Mouse (Mus musculus) heart, embryonic 14.5 days (tissue): ENCODE data around the gene Synj2. TPM values are rescaled to one million over a fixed set of nuclear protein-coding genes. Genes with fewer than 3 reads are reported as not detected.

ENCODE experiments used
- ATAC-seq: fragments of 200-750 bp; cut with Nextera tagmentation; 2 replicates; pipeline ENCODE4 v1.8.0; 2017; ENCODE audit warnings: low read depth, moderate TSS enrichment; ENCODE audit not compliant: insufficient number of reproducible peaks, insufficient read depth, low FRiP score
- H3K27ac ChIP-seq, 2 experiments: fragments of 200-500 bp in 1 of 2; fragments of 300-500 bp in 1 of 2; sonication (generic) in 1 of 2; replicated peaks in 1 of 2; 2 replicates each; pipeline ENCODE4 v1.5.1; 2012 to 2014; ENCODE audit warnings: low read depth in 2 of 2, low read length in 2 of 2, control low read depth in 1 of 2, mild to moderate bottlenecking in 1 of 2, mixed read lengths in 1 of 2; ENCODE audit not compliant: control insufficient read depth in 1 of 2, insufficient read depth in 1 of 2
- H3K27me3 ChIP-seq: fragments of 300-500 bp; sonication (generic); 2 replicates; pipeline ENCODE4 v1.6.1; 2014; ENCODE audit warnings: mild to moderate bottlenecking, low read length, control low read depth; ENCODE audit not compliant: control insufficient read depth, insufficient read depth
- H3K36me3 ChIP-seq: fragments of 300-500 bp; sonication (generic); 2 replicates; pipeline ENCODE4 v1.6.1; 2014; ENCODE audit warnings: mild to moderate bottlenecking, control low read depth, low read length, mixed read lengths; ENCODE audit not compliant: control insufficient read depth, insufficient read depth
- H3K4me1 ChIP-seq, 2 experiments: fragments of 200-500 bp in 1 of 2; fragments of 300-500 bp in 1 of 2; sonication (generic) in 1 of 2; 2 replicates each; pipeline ENCODE4 v1.6.1; 2012 to 2014; ENCODE audit warnings: low read length in 2 of 2, control low read depth in 1 of 2, mixed read lengths in 1 of 2; ENCODE audit not compliant: control insufficient read depth in 2 of 2, insufficient read depth in 2 of 2
- H3K4me2 ChIP-seq: fragments of 300-500 bp; sonication (generic); 2 replicates; pipeline ENCODE4 v1.6.1; 2014; ENCODE audit warnings: mild to moderate bottlenecking, low read length
- H3K4me3 ChIP-seq, 2 experiments: fragments of 200-500 bp in 1 of 2; fragments of 300-500 bp in 1 of 2; sonication (generic) in 1 of 2; 2 replicates each; pipeline ENCODE4 v1.5.1; 2012 to 2014; ENCODE audit warnings: low read length in 2 of 2, mild to moderate bottlenecking in 2 of 2, control low read depth in 1 of 2, low read depth in 1 of 2, moderate library complexity in 1 of 2; ENCODE audit not compliant: control insufficient read depth in 1 of 2, insufficient read depth in 1 of 2
- H3K9ac ChIP-seq: fragments of 300-500 bp; sonication (generic); 2 replicates; pipeline ENCODE4 v1.6.1; 2014; ENCODE audit warnings: mild to moderate bottlenecking, low read length
- H3K9me3 ChIP-seq: fragments of 300-500 bp; sonication (generic); 2 replicates; pipeline ENCODE4 v1.6.1; 2016; ENCODE audit warnings: low read length, control low read depth; ENCODE audit not compliant: control insufficient read depth
- WGBS: fragments of 180-500 bp; shearing (Covaris S2); extraction: QIAGEN DNeasy Blood & Tissue Kit; methylation state at CpG from one replicate; pipeline ENCODE4 v1.1.7; 2014; 5-methylcytosine and 5-hydroxymethylcytosine counted together
- polyA plus RNA-seq: library from polyadenylated mRNA; unstranded; fragments of >200 nt; fragmentation: Nextera tagmentation; extraction: Ambion mirVana; gene quantifications from 2 replicates; pipeline ENCODE4 v1.2.1, GENCODE M21; 2014

Gene Synj2
- polyA plus RNA-seq, 1 experiment from 2014 or later = 4.3 TPM

GRCm38 (mm10) chr17:5980860-5981259, 39.8 kb downstream of the Synj2 start:
- Histone ChIP-seq H3K36me3 (no peaks in the 10 kb centered on the region), H3K4me3 (no peak overlapping the region)
- 53% methylated on average over 6 of the region's 6 CpGs for WGBS

GRCm38 (mm10) chr17:5983150-5983549, 42.1 kb downstream of the Synj2 start:
- Histone ChIP-seq H3K4me3 (no peak overlapping the region), H3K36me3 (0 out of 2 replicates have a peak, but pooled peaks cover 3% of the 10 kb centered on the region), H3K9me3 (no peaks in the 10 kb centered on the region), H3K27me3 (no peaks in the 10 kb centered on the region; the same call in 1 of the 2 replicates), H3K9ac (no peak overlapping the region), H3K4me2 (no peak overlapping the region), H3K27ac (peak overlapping the region; percentile 53 to 61; a peak in 3 of 4 replicates), H3K4me1 (peaks cover 40 to 58% of the 10 kb centered on the region in 2 experiments)
- ATAC-seq = no peak
- 65% methylated on average over 6 of the region's 6 CpGs for WGBS

More at GRCm38 (mm10) chr17:5980860-5981259, 39.8 kb downstream of the Synj2 start:
- Histone ChIP-seq H3K9me3 (no peaks in the 10 kb centered on the region), H3K27me3 (no peaks in the 10 kb centered on the region), H3K27ac (0 out of 4 replicates have a peak overlapping the region, but pooled peaks of 1 of the 2 experiments have one; percentile 24), H3K4me1 (peaks cover 56 to 72% of the 10 kb centered on the region in 2 experiments), H3K4me2 (no peak overlapping the region), H3K9ac (no peak overlapping the region)
- no peak for ATAC-seq

- ATAC-seq = no peak
- 73% methylated on average over 6 of the region's 6 CpGs for WGBS
- Histone ChIP-seq H3K36me3 (0 out of 2 replicates have a peak, but pooled peaks cover 3% of the 10 kb centered on the region), H3K9ac (no peak overlapping the region), H3K27me3 (no peaks in the 10 kb centered on the region; the same call in 1 of the 2 replicates), H3K4me1 (peaks cover 33 to 51% of the 10 kb centered on the region in 2 experiments), H3K27ac (no peak overlapping the region), H3K9me3 (no peaks in the 10 kb centered on the region), H3K4me3 (no peak overlapping the region), H3K4me2 (no peak overlapping the region)
Measured at GRCm38 (mm10) chr17:5983901-5984300, 42.8 kb downstream of the Synj2 start.

GRCm38 (mm10) chr17:5984700-5985231, 43.7 kb downstream of the Synj2 start:
- Histone ChIP-seq H3K27me3 (no peaks in the 10 kb centered on the region; the same call in 1 of the 2 replicates), H3K36me3 (0 out of 2 replicates have a peak, but pooled peaks cover 3% of the 10 kb centered on the region), H3K4me3 (no peak overlapping the region), H3K4me1 (peaks cover 26 to 42% of the 10 kb centered on the region in 2 experiments), H3K4me2 (no peak overlapping the region), H3K27ac (no peak overlapping the region), H3K9me3 (no peaks in the 10 kb centered on the region), H3K9ac (no peak overlapping the region)
- no peak for ATAC-seq
- WGBS = 75% methylated on average over 13 of the region's 13 CpGs

GRCm38 (mm10) chr17:5985271-5985670, 44.2 kb downstream of the Synj2 start:
- WGBS = 83% methylated on average over 1 of the region's 1 CpGs
- peaks cover 26 to 40% of the 10 kb centered on the region in 2 experiments for H3K4me1 ChIP-seq

GRCm38 (mm10) chr17:5987271-5988056, 46.4 kb downstream of the Synj2 start:
- H3K36me3 ChIP-seq = 0 out of 2 replicates have a peak, but pooled peaks cover 3% of the 10 kb centered on the region
- peak overlapping the region; percentile 1; the same call in 1 of the 2 replicates for H3K9ac ChIP-seq
- H3K4me3 ChIP-seq = no peak overlapping the region
- H3K4me2 ChIP-seq = no peak overlapping the region
- H3K27me3 ChIP-seq = no peaks in the 10 kb centered on the region; the same call in 1 of the 2 replicates
- no peak overlapping the region for H3K27ac ChIP-seq
- peaks cover 20 to 26% of the 10 kb centered on the region in 2 experiments for H3K4me1 ChIP-seq
- H3K9me3 ChIP-seq = no peaks in the 10 kb centered on the region
- WGBS = 54% methylated on average over 11 of the region's 11 CpGs
- ATAC-seq = no peak

More at GRCm38 (mm10) chr17:5985271-5985670, 44.2 kb downstream of the Synj2 start:
- no peaks in the 10 kb centered on the region for H3K9me3 ChIP-seq
- H3K4me2 ChIP-seq = no peak overlapping the region
- H3K27me3 ChIP-seq = no peaks in the 10 kb centered on the region; the same call in 1 of the 2 replicates
- no peak overlapping the region for H3K27ac ChIP-seq
- ATAC-seq = no peak
- H3K4me3 ChIP-seq = no peak overlapping the region
- H3K9ac ChIP-seq = no peak overlapping the region
- H3K36me3 ChIP-seq = 0 out of 2 replicates have a peak, but pooled peaks cover 3% of the 10 kb centered on the region

- no peak overlapping the region for H3K27ac ChIP-seq
- H3K9me3 ChIP-seq = no peaks in the 10 kb centered on the region
- no peak overlapping the region for H3K4me2 ChIP-seq
- no peak overlapping the region for H3K4me3 ChIP-seq
- WGBS = 75% methylated on average over 4 of the region's 4 CpGs
- H3K9ac ChIP-seq = no peak overlapping the region
- H3K36me3 ChIP-seq = 0 out of 2 replicates have a peak, but pooled peaks cover 3% of the 10 kb centered on the region
- peaks cover 18 to 20% of the 10 kb centered on the region in 2 experiments for H3K4me1 ChIP-seq
- H3K27me3 ChIP-seq = no peaks in the 10 kb centered on the region; the same call in 1 of the 2 replicates
- no peak for ATAC-seq
Measured at GRCm38 (mm10) chr17:5988102-5988501, 47.0 kb downstream of the Synj2 start.
